Mouse (Mus musculus) gastrocnemius, postnatal 14 days (tissue): ENCODE results near the gene Krt20. TPM values are rescaled to one million over a fixed set of nuclear protein-coding genes. Genes with fewer than 3 reads are reported as not detected.
A peak's percentile ranks its signal among the peaks of the same experiment; 100 is the strongest.

Source experiments
- DNase-seq: peaks from one replicate; pipeline ENCODE4 v3.0.0; 2021; ENCODE audit warnings: mixed read lengths
- intact Hi-C: fragments of 180-260 bp; cut with DNase I; formaldehyde crosslinking; loops from one replicate; pipeline ENCODE4 v1.15.1; 2025; ENCODE audit warnings: low total_unique reads
- long read RNA-seq, 2 experiments: library from polyadenylated mRNA; stranded (forward); transcript quantifications; one replicate each; pipeline ENCODE4 v2.0.0; 2021
- total RNA-seq, 2 experiments: library from RNA; stranded (reverse); gene quantifications; 2 replicates each; pipeline ENCODE4 v1.2.3; 2021

The Krt20 gene
- total RNA-seq = under 1 TPM; 0.27 TPM
- long read RNA-seq, experiment 1 = 0 reads
- long read RNA-seq, experiment 2 = 0 reads

GRCm38 (mm10) chr11:99437972-99438371 is at the start of gene Krt20:
Krt20 (minus strand) TSS chr11:99438150.
- DNase-seq = no peak
- intact Hi-C loops = no loop called here

- no peak for DNase-seq
- intact Hi-C loops = no loop called here
Observed at GRCm38 (mm10) chr11:99474981-99475380, 37.0 kb upstream of the Krt20 start.

- no peak for DNase-seq
- intact Hi-C loops = no loop called here
Observed at GRCm38 (mm10) chr11:99473433-99473832, 35.5 kb upstream of the Krt20 start.

- DNase-seq = no peak
- intact Hi-C loops = no loop called here
Observed at GRCm38 (mm10) chr11:99472405-99472804, 34.5 kb upstream of the Krt20 start.

- intact Hi-C loops = no loop called here
- no peak for DNase-seq
Observed at GRCm38 (mm10) chr11:99471946-99472345, 34.0 kb upstream of the Krt20 start.

GRCm38 (mm10) chr11:99469228-99469627 is 31.3 kb upstream of the Krt20 start:
- no peak for DNase-seq
- intact Hi-C loops = loop anchor here (10.0 kb wide), 2 partner anchors 536 to 826 kb away; no protein-coding TSS in a partner anchor

DNA sequence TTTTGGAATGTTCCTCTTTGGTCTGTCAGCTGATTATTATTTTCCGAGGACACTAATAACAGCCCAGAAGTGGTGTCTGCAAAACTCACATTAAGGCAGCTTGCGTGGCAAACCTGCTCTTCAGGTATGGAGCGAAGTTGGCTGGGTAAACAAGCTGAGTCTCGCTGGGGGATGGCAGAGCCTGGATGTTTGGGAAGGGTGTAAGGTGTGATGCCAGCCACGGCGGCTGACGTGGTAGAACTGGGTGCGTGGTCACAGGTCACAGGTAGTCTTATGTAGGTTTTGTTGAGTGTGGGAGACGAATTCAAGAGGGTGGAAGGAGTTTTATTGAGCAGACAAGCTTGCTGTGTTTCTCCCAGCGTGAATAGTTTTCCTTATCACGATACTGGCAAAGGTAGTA is 30.6 kb upstream of the Krt20 start:
- intact Hi-C loops = loop anchor here (10.0 kb wide), 2 partner anchors 536 to 826 kb away; no protein-coding TSS in a partner anchor
- DNase-seq = no peak

GRCm38 (mm10) chr11:99466316-99466715 is 28.4 kb upstream of the Krt20 start:
- intact Hi-C loops = loop anchor here (10.0 kb wide), 2 partner anchors 538 to 828 kb away; no protein-coding TSS in a partner anchor
- no peak for DNase-seq

DNA sequence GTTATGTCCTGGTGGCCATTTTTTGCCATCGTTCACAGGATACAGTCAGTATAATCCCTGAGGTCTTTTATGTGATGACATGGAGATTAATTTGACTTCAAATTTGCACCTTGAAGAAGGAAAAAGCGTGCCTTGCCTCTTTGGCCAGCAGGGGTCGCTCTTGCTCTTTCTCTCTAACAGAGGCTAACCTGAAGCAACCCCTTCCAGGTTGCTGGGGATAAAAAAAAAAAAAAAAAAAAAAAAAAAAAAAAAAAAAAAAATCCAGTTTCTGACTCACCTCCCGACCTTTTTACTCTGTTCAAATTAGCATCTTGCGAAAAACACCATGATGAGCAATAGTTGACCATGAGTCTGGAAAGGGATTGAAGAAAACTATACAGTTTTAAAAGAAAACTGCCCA is 26.9 kb upstream of the Krt20 start:
- intact Hi-C loops = loop anchor here (10.0 kb wide), 2 partner anchors 540 to 830 kb away; no protein-coding TSS in a partner anchor
- peak; percentile 73 for DNase-seq

- intact Hi-C loops = loop anchor here (2.0 to 10.0 kb wide), 3 partner anchors 84 to 832 kb away; no protein-coding TSS in a partner anchor
- peak; percentile 51 for DNase-seq
Observed at GRCm38 (mm10) chr11:99463155-99463554, 25.2 kb upstream of the Krt20 start.

DNA sequence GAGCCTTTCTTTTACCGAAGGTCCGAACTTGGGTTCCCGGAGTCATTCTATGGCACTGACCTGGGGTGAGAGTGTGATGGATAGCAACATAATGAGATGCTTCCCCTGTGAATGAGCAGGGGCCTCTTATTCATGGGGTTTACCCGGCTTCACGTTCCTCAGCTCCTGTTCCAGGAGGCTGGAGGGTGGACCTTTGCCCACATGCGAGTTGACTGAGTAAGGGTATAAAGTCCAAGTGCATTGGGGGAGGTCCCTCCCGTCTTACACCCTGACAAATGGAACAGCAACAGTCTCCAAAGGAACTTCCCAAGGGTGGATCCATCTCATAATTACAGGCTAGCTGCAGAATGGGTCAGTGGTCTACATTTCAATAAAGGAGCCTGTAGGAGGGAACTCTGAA is 23.8 kb upstream of the Krt20 start:
- no peak for DNase-seq
- intact Hi-C loops = loop anchor here (2.0 to 10.0 kb wide), 3 partner anchors 83 to 833 kb away; no protein-coding TSS in a partner anchor

- intact Hi-C loops = no loop called here
- DNase-seq = no peak
Observed at GRCm38 (mm10) chr11:99458887-99459286, 20.9 kb upstream of the Krt20 start.

DNA sequence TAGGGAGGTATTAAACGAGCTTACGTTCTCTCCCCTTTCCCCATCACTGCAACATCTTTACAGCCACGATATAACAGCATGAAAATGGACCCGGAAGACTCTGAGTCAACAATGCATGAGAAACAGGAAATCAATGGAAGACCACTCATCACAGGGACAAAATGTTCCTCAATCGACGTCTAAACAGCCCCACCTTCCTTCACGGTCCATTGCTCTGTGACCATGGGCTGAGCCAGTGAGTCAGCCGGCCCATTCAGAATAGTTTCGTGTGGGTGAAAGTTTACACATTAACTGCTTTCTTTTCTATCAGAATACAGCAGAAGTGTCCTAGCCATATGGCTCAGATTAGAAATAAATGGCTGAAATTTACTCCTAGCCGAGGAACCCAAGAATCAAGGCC is 16.8 kb upstream of the Krt20 start:
- intact Hi-C loops = no loop called here
- no peak for DNase-seq

- intact Hi-C loops = no loop called here
- DNase-seq = no peak
Observed at GRCm38 (mm10) chr11:99454044-99454443, 16.1 kb upstream of the Krt20 start.

- DNase-seq = no peak
- intact Hi-C loops = no loop called here
Observed at GRCm38 (mm10) chr11:99448769-99449168, 10.8 kb upstream of the Krt20 start.

GRCm38 (mm10) chr11:99441220-99441619 is 3.3 kb upstream of the Krt20 start:
- intact Hi-C loops = no loop called here
- DNase-seq = no peak

DNA sequence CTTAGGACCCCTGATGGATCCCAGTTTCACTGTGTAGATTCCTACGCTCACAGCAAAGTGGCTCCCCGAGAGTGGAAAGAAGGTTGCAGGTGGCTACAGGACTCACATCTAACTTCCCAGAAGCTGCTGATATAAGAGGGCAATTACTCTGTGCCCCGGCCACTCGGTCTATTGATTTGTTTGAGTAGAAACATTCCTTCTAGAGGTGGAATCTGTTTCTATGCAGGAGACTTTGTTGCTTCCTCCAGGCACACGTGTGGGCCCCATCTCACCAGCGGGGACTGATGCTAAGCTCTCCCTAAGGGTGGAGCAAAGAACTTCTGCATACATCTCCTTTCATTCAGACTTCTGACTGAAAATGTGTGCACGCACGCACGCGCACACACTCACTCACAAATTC is 1.5 kb upstream of the Krt20 start:
- DNase-seq = no peak
- intact Hi-C loops = no loop called here

DNA sequence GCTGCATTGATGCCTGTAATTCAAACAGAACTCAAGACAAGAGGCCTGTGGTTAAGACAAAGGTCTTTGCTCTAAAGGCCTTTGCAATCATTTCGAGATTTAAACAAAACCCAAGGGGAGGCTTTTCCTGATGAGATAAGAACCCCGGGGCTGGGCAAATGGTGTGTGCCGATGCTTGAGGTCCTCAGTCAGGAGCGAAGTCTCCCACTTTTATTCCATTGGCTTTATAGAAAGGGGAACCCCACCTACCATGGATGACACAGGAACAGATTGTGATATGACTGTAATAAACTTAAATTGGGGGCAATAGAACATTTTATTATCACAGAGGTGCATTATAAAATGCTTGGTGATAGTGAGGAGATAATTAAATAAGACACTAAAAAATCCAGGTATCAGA is 1.3 kb downstream of the Krt20 start:
- DNase-seq = no peak
- intact Hi-C loops = no loop called here

DNA sequence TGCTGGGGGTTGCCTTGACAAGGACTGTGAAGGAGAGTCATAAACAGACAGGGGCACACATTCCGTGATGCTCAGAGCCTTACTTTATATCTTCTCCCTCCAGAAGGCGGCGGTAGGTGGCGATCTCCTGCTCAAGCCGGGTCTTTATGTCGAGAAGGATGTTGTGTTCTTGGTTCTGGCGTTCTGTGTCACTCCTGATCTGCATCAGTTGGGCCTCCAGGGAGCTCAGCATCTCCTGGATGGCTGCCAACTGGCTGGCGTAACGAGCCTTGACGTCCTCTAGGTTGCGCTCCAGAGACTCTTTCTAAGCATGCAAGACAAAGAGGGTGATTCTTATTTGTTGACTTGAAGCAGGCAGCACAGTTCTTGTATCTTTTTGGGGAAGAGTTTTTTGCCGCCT is 7.3 kb downstream of the Krt20 start:
- no peak for DNase-seq
- intact Hi-C loops = no loop called here

DNA sequence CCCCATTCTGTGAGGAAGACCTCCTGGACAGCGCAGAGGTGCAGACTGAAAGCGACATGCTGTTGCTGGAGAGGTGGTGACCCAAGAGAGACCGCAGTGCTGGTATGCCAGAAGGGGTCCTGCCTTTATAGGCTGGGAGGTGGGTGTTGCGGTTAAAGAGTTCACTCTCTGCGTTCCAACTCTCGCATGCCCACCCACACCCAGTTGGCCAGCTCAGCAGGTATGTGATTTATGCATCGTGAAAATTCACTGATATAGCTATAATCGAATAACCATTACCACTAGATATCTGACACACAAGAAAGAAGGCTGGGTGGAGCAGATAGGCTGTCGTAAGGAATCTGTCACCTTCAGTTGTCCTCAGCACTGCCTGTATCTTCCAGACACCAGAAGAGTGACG is 15.8 kb downstream of the Krt20 start, which contains the start of gene Krt12:
Krt12 (minus strand) TSS at position 101 of the 400 bp plus-strand sequence.
- intact Hi-C loops = no loop called here
- DNase-seq = no peak

DNA sequence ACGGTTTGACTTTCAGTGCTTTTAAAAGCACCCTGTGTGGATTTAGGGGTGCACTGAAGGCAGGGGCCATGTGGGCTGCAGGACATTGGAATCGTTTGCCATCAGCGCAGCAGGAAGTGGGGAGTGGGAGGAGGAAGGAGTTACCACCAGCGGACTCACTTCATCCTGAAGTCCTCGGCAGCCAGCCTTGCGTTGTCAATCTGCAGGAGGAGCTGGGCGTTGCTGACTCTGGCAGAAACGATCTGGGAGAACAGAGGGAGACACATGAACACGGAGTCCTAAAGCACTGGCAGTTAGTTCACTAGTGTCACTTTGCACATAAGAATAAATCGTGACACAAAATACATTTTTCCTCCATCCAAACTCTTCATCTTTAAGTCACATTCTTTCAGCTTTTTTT is 17.4 kb downstream of the Krt20 start:
- no peak for DNase-seq
- intact Hi-C loops = no loop called here

DNA sequence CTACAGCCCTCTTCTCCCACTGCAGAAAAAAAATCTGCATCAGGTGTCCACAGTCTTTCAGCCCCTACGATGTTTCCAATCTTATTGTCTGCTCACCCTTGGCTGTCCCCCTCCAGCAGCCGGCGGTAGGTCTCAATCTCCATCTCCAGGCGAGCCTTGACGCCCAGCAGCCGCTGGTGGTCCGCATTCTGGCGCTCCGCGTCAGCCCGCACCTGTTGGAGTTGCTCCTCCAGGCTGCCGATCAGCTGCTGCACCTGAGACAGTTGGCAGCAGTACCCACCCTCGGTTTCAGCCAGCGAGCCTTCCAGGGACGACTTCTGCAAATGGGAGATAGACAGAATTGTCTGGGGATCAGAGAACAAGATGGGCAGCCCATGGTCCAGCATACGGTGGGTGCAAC is 20.1 kb downstream of the Krt20 start:
- no peak for DNase-seq
- intact Hi-C loops = no loop called here
